Mouse (Mus musculus): ENCODE data around the gene Olfr1156.

Olfr1156 gene

DNA sequence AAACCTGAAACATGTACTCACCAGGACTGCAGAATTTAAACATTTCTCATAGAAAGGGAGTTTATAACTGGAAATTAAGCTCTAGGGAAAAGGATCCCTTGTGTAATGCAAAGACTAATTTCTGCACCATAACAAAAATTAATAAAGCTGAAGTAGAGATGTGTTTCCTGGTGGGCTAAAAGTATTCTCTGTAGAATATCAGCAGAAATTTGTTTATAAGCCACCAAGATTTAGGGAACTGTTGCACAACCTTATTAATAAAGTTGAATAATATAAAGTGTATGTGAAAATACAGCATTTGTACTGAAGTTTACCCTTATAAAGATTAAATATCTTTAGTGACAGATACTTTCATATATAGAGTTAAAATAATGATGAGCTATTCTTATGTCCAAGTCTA is at the start of gene Olfr1156:
Olfr1156 (minus strand) TSS at position 101 of the 400 bp plus-strand sequence.
- no peak for DNase-seq

DNA sequence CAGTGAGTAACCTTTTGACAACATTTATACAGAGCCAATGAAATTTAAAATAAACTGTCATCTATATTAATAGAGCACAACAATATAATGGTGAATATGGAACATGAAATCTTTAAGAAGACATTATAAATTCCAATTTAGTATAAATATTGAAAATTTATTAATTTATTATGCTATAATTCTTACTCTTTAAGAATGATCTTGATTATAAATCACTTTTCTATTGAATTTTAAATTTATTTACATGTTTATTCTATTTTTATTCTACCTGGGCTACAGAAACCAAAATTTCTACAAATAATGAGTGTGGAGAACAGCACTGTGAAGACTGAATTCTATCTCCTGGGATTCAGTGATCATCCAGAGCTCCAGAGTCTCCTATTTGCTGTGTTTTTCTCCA is 36.9 kb upstream of the Olfr1156 start, which contains the start of gene Olfr1158:
Olfr1158 (plus strand) TSS at position 301 of the 400 bp plus-strand sequence.
- DNase-seq: no peak

DNA sequence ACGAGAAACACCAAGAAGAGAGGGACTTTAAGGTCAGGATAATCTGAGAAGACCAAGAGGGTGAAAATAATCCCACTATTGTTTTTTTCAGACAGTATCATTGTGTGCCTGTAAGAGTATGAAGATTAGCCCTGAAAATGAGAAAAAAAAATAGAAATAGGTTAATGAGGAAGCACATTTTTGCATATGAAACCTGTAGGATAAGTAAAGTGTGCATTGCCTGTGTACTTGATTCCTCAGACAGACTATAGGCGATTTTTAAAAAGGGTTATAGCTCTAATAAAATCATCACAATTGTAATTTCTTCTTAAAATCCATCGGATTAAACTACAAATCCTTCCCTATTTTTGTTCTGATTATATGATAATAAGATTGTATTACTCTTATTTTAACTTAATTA is 21.7 kb upstream of the Olfr1156 start, which contains the start of gene Olfr74:
Olfr74 (minus strand) TSS at position 101 of the 400 bp plus-strand sequence.
- DNase-seq: no peak

DNA sequence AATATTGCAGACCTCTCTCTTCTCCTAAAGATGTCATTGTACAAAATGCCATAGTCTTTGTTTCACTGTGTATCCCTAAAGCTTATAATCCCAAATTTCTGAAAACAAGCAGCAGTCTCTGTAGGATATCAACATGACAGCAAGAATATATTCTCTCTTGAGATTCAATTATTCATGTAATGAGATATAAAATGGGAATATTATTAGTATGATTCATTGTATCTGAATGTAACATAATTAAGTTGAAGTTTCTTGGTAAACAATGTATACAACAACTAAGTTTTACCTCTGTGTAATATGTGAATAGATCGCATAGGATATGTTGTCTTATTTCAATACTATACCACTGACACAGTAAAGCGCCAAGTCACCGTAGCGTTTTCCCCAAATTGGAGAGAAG is 15.3 kb upstream of the Olfr1156 start, which contains the start of gene Olfr1157:
Olfr1157 (minus strand) TSS at position 101 of the 400 bp plus-strand sequence.
- DNase-seq: no peak

DNA sequence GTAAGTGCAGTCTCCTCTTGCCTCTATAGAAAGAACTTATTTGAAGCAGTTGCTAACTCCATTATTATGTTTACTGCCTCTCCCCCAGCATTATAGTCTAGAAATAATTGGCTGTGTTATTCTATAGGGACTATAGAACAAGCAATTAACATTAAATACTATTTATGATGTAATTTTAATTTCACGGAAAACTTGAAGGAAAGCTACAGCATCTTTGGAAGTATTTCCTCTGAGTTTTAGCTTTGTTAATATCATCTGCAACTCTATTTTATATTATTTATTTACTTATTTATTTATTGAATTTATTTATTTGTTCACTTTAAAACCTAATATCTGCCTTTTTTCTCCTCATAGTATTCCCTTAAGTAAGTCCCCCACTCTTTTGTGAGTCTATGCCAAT is 7.9 kb downstream of the Olfr1156 start, which contains the start of gene Olfr1155:
Olfr1155 (minus strand) TSS at position 101 of the 400 bp plus-strand sequence.
- no peak for DNase-seq

DNA sequence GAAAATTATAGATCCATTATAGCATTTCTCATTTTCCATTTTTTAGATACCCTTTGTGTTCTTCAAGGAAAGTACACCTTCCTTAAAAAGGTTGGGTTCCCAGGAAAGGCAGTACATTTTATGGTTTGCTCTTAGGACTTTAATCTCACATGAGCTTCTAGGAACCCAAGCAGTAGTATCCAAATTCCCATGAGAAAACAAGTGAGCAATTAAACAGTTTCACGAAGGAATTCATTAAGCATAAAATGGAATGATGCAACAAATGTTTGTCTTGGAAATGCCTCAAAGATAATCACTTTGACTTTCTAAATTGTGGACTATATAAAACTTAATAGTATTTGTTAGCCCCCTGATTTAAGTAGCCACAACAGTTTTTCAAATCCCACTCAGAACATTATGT is 47.8 kb downstream of the Olfr1156 start, which contains the start of gene Olfr1154:
Olfr1154 (minus strand) TSS at position 101 of the 400 bp plus-strand sequence.
- DNase-seq: no peak
